Mouse (Mus musculus): Measurements from ENCODE around the gene Uevld. TPM values are rescaled to one million over a fixed set of nuclear protein-coding genes. Genes with fewer than 3 reads are reported as not detected.

Uevld gene
- 9.3 TPM for polyA plus RNA-seq (2017; shearing (Covaris generic))

GRCm38 (mm10) chr7:46957831-46958691, at the start of gene Uevld:
Gene Uevld (minus strand): TSS chr7:46958527.

GRCm38 (mm10) chr7:46983280-46983679, 25.0 kb upstream of the Uevld start, which contains the start of gene Gm9999:
Gene Gm9999 (plus strand): TSS chr7:46983580.

GRCm38 (mm10) chr7:46919551-46920176, 38.7 kb downstream of the Uevld start, which contains the start of gene Tsg101:
Gene Tsg101 (minus strand): TSS chr7:46919969.

Other genes starting within 250 kb of the Uevld start
- gene Saal1, start 247.8 kb downstream of the Uevld start, polyA plus RNA-seq (2017; shearing (Covaris generic)) = 25.1 TPM
- gene Saa3, start 242.8 kb downstream of the Uevld start, polyA plus RNA-seq (2017; shearing (Covaris generic)) = not detected
- gene Saa4, start 225.9 kb downstream of the Uevld start, polyA plus RNA-seq (2017; shearing (Covaris generic)) = not detected
- not detected for gene Saa1, start 215.5 kb downstream of the Uevld start, polyA plus RNA-seq (2017; shearing (Covaris generic))
- not detected for gene Saa2, start 206.7 kb downstream of the Uevld start, polyA plus RNA-seq (2017; shearing (Covaris generic))
- gene Hps5, start 162.5 kb downstream of the Uevld start, polyA plus RNA-seq (2017; shearing (Covaris generic)) = 39.7 TPM
- gene Gtf2h1, start 162.4 kb downstream of the Uevld start, polyA plus RNA-seq (2017; shearing (Covaris generic)) = 42.9 TPM
- gene Ldha, start 117.1 kb downstream of the Uevld start, polyA plus RNA-seq (2017; shearing (Covaris generic)) = 1,357 TPM
- not detected for gene Ldhc, start 97.3 kb downstream of the Uevld start, polyA plus RNA-seq (2017; shearing (Covaris generic))
- 133 TPM for gene Tsg101, start 38.6 kb downstream of the Uevld start, polyA plus RNA-seq (2017; shearing (Covaris generic))
- not detected for gene Gm9999, start 25.1 kb upstream of the Uevld start, polyA plus RNA-seq (2017; shearing (Covaris generic))
- 52.0 TPM for gene Spty2d1, start 49.9 kb upstream of the Uevld start, polyA plus RNA-seq (2017; shearing (Covaris generic))
- gene Tmem86a, start 92.1 kb upstream of the Uevld start, polyA plus RNA-seq (2017; shearing (Covaris generic)) = 5.8 TPM
- gene Ptpn5, start 175.2 kb upstream of the Uevld start, polyA plus RNA-seq (2017; shearing (Covaris generic)) = 16.9 TPM
- gene Mrgpra6, start 246.4 kb upstream of the Uevld start, polyA plus RNA-seq (2017; shearing (Covaris generic)) = not detected